In the genomic region with DNA sequence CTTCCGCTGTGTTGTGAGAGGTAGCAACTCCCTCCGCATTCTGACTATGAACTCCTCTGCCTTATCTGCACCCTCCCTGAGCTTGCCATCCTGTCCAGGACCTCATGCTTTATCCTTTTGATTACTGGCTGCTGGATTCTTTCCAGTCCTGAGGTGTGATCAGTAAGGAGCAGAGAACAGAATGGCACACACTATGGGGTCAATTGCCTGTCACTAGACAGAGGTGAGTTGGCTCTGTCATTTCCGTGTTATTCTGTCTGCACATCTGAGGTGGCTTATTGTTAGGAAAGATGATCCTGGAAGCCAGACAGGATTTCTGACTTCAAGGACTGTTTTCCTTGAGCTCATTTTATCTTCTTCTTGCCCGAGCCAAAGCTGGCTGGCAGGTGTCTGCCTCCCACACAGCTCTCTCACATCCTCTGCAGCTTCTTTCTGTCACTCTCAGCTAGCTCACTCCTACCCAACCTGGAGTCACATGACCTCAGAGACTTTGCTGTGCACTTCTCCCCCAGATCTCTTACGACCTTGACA, we compare ENCODE assay signal across 13 mouse cellular contexts. TPM values are rescaled to one million over a fixed set of nuclear protein-coding genes. Genes with fewer than 3 reads are reported as not detected.
DNase-seq lines count a peak whose midpoint lies in the region; ATAC-seq and TF ChIP-seq lines count a peak whose summit lies in the region.
"Had no signal": no experiment of that assay in that cellular context is flagged by ENCODE, and none has a peak within 500 bp of the region (broad histone marks: within the 10 kb centered on the region; RNA-seq: fewer than 3 reads in every experiment).

No protein-coding gene starts in this region.

- no peaks in the 10 kb centered on the region for H3K9me3 ChIP-seq in heart, embryonic 10.5 days
- no peaks in the 10 kb centered on the region for H3K9me3 ChIP-seq in forebrain, postnatal 0 days (ENCODE audit: low read length)
- H3K9me3 ChIP-seq: heart, embryonic 15.5 days; liver, embryonic 12.5 days had no signal

- no peak for TF ChIP-seq CTCF in forebrain, postnatal 0 days (IDR thresholded peaks at IDR 0.05; ENCODE audit: low read depth)

- 40% methylated on average over 5 of the region's 5 CpGs for WGBS in heart, embryonic 10.5 days
- WGBS in forebrain, postnatal 0 days: 69% methylated on average over 5 of the region's 5 CpGs

- no peak for ATAC-seq in forebrain, postnatal 0 days
- ATAC-seq: forebrain, embryonic 14.5 days; liver, embryonic 12.5 days had no signal

- no peak overlapping the region for H3K9ac ChIP-seq in forebrain, postnatal 0 days
- H3K9ac ChIP-seq: heart, embryonic 15.5 days; liver, embryonic 12.5 days had no signal

- no peak overlapping the region for H3K27ac ChIP-seq in heart, embryonic 10.5 days
- no peak overlapping the region for H3K27ac ChIP-seq in forebrain, postnatal 0 days (ENCODE audit: low read depth, low read length)
- H3K27ac ChIP-seq: heart, embryonic 15.5 days; liver, embryonic 12.5 days had no signal

- no peaks in the 10 kb centered on the region for H3K36me3 ChIP-seq in heart, embryonic 10.5 days
- no peaks in the 10 kb centered on the region for H3K36me3 ChIP-seq in forebrain, postnatal 0 days (ENCODE audit: insufficient read depth)
- H3K36me3 ChIP-seq: heart, embryonic 15.5 days; liver, embryonic 12.5 days had no signal

- no peak overlapping the region for H3K4me2 ChIP-seq in forebrain, postnatal 0 days (ENCODE audit: low read depth)
- H3K4me2 ChIP-seq: heart, embryonic 15.5 days; liver, embryonic 12.5 days had no signal

- no peaks in the 10 kb centered on the region for H3K27me3 ChIP-seq in heart, embryonic 10.5 days (ENCODE audit: insufficient read depth, poor library complexity, severe bottlenecking)
- H3K27me3 ChIP-seq in forebrain, postnatal 0 days (ENCODE audit: insufficient read depth, low read length): no peaks in the 10 kb centered on the region
- H3K27me3 ChIP-seq: heart, embryonic 15.5 days had no signal

- peak; percentile 70 for DNase-seq in heart, embryonic 10.5 days (ENCODE audit: low spot score)
- DNase-seq in heart, postnatal 4 days: no peak
- peak; percentile 32 to 33 for DNase-seq in spleen, postnatal 36 days (ENCODE audit: low spot score in 2 of 2)
- no peak for DNase-seq in spleen, adult 18-20 months
- DNase-seq in naive thymus-derived CD4-positive, alpha-beta T cell, adult 2 months (ENCODE audit: low read depth): peak; percentile 77
- peak; percentile 24 to 49 for DNase-seq in thymus, postnatal 36 days
- DNase-seq in forebrain, postnatal 0 days: no peak
- DNase-seq in lung, postnatal 14 days: no peak
- DNase-seq: embryo, embryonic 11 days; kidney, postnatal 4 days had no signal

- no peak overlapping the region for H3K4me3 ChIP-seq in heart, embryonic 10.5 days
- no peak overlapping the region for H3K4me3 ChIP-seq in forebrain, postnatal 0 days (ENCODE audit: low read depth, low read length)
- H3K4me3 ChIP-seq: heart, embryonic 15.5 days; liver, embryonic 12.5 days had no signal

- H3K4me1 ChIP-seq in heart, embryonic 10.5 days: peaks cover 9% of the 10 kb centered on the region
- peaks cover 4% of the 10 kb centered on the region; the same call in 1 of the 2 replicates for H3K4me1 ChIP-seq in forebrain, postnatal 0 days (ENCODE audit: insufficient read depth)

RNA-seq across cellular contexts. Expression of a gene that starts 3.7 kb away (rescaled TPM):
- 20.3 and 28.7 TPM in 2 replicates for polyA plus RNA-seq in heart, embryonic 10.5 days (2016; fragmentation: Nextera tagmentation; extraction: Ambion mirVana)
- 10 to 100 TPM; 11.3 to 15.0 TPM for total RNA-seq in heart, postnatal 4 days (2021)
- total RNA-seq in forebrain, postnatal 0 days (2014; rRNA removed): 51.0 and 52.2 TPM in 2 replicates
- 35.7 and 45.7 TPM in 2 replicates for polyA plus RNA-seq in forebrain, postnatal 0 days (2015; fragmentation: Nextera tagmentation; extraction: Ambion mirVana)

Comparison
In these comparisons a context has a peak if more than half of its experiments do, and no peak if none do; other contexts are left out.
1. DNase-seq: peak in heart, embryonic 10.5 days (single experiment), spleen, postnatal 36 days (2 of 2), naive thymus-derived CD4-positive, alpha-beta T cell, adult 2 months (single experiment) and thymus, postnatal 36 days (2 of 2); none in heart, postnatal 4 days (single experiment), spleen, adult 18-20 months (0 of 2), forebrain, postnatal 0 days (single experiment) and lung, postnatal 14 days (single experiment).